Comparison of ENCODE assay signal across 10 mouse cellular contexts in genomic region chr10:75647362-75647761, GRCm38 (mm10). TPM values are rescaled to one million over a fixed set of nuclear protein-coding genes. Genes with fewer than 3 reads are reported as not detected.
DNase-seq lines count a peak whose midpoint lies in the region; ATAC-seq and TF ChIP-seq lines count a peak whose summit lies in the region.
"Had no signal": no experiment of that assay in that cellular context is flagged by ENCODE, and none has a peak within 500 bp of the region (broad histone marks: within the 10 kb centered on the region; RNA-seq: fewer than 3 reads in every experiment).

No protein-coding gene starts in this region.

- H3K27me3 ChIP-seq in hindbrain, embryonic 13.5 days: no peaks in the 10 kb centered on the region
- no peaks in the 10 kb centered on the region for H3K27me3 ChIP-seq in hindbrain, embryonic 12.5 days
- H3K27me3 ChIP-seq in midbrain, postnatal 0 days (ENCODE audit: insufficient read depth, low read length): no peaks in the 10 kb centered on the region
- H3K27me3 ChIP-seq: embryonic facial prominence, embryonic 12.5 days had no signal

- H3K9me3 ChIP-seq in hindbrain, embryonic 13.5 days: no peaks in the 10 kb centered on the region
- no peaks in the 10 kb centered on the region for H3K9me3 ChIP-seq in hindbrain, embryonic 12.5 days (replicated peaks)
- H3K9me3 ChIP-seq in midbrain, postnatal 0 days (ENCODE audit: low read length): no peaks in the 10 kb centered on the region
- H3K9me3 ChIP-seq: embryonic facial prominence, embryonic 12.5 days; G1E had no signal

- H3K27ac ChIP-seq in hindbrain, embryonic 13.5 days: 0 out of 2 replicates have a peak overlapping the region, but pooled peaks have one; percentile 18
- H3K27ac ChIP-seq in hindbrain, embryonic 12.5 days: no peak overlapping the region
- 0 out of 2 replicates have a peak overlapping the region, but pooled peaks have one; percentile 51 for H3K27ac ChIP-seq in midbrain, postnatal 0 days (ENCODE audit: low read depth, low read length)
- H3K27ac ChIP-seq: embryonic facial prominence, embryonic 12.5 days had no signal

- H3K4me2 ChIP-seq in hindbrain, embryonic 13.5 days: no peak overlapping the region
- no peak overlapping the region for H3K4me2 ChIP-seq in hindbrain, embryonic 12.5 days (replicated peaks)
- H3K4me2 ChIP-seq in midbrain, postnatal 0 days (ENCODE audit: low read depth, low read length, poor library complexity, severe bottlenecking): no peak overlapping the region
- H3K4me2 ChIP-seq: embryonic facial prominence, embryonic 12.5 days had no signal

- H3K4me3 ChIP-seq in hindbrain, embryonic 13.5 days: no peak overlapping the region
- no peak overlapping the region for H3K4me3 ChIP-seq in hindbrain, embryonic 12.5 days
- H3K4me3 ChIP-seq in midbrain, postnatal 0 days (ENCODE audit: low read depth, low read length): no peak overlapping the region
- H3K4me3 ChIP-seq: embryonic facial prominence, embryonic 12.5 days had no signal

- no peak for ATAC-seq in hindbrain, embryonic 13.5 days (ENCODE audit: low FRiP score)
- no peak for ATAC-seq in hindbrain, embryonic 12.5 days (ENCODE audit: low FRiP score)
- ATAC-seq in midbrain, postnatal 0 days (ENCODE audit: low FRiP score): peak; percentile 46
- ATAC-seq in granulocyte monocyte progenitor cell, adult 5-6 weeks (replicated peaks; ENCODE audit: poor library complexity, severe bottlenecking): no peak

- TF ChIP-seq CTCF in midbrain, postnatal 0 days (IDR thresholded peaks at IDR 0.05): no peak

- H3K9ac ChIP-seq in hindbrain, embryonic 13.5 days: no peak overlapping the region
- no peak overlapping the region for H3K9ac ChIP-seq in hindbrain, embryonic 12.5 days
- H3K9ac ChIP-seq in midbrain, postnatal 0 days (replicated peaks; ENCODE audit: low read length, poor library complexity, severe bottlenecking): no peak overlapping the region
- H3K9ac ChIP-seq: embryonic facial prominence, embryonic 12.5 days had no signal

- peaks cover 71% of the 10 kb centered on the region for H3K36me3 ChIP-seq in hindbrain, embryonic 13.5 days
- peaks cover 69% of the 10 kb centered on the region for H3K36me3 ChIP-seq in hindbrain, embryonic 12.5 days
- H3K36me3 ChIP-seq in midbrain, postnatal 0 days (ENCODE audit: insufficient read depth, low read length): peaks cover 54% of the 10 kb centered on the region

- peak; percentile 46 for DNase-seq in adipocyte (ENCODE audit: low spot score)
- peak; percentile 67 to 80 for DNase-seq in heart, adult 18-20 months
- DNase-seq in kidney, postnatal 10 days: peak; percentile 73
- DNase-seq in midbrain, postnatal 0 days (ENCODE audit: low spot score): peak; percentile 88
- DNase-seq in thymus, postnatal 36 days: no peak

- 79% methylated on average over 3 of the region's 3 CpGs for WGBS in hindbrain, embryonic 13.5 days
- 86% methylated on average over 3 of the region's 3 CpGs for WGBS in hindbrain, embryonic 12.5 days
- 65% methylated on average over 3 of the region's 3 CpGs for WGBS in midbrain, postnatal 0 days

- H3K4me1 ChIP-seq in hindbrain, embryonic 13.5 days (replicated peaks): peaks cover 20% of the 10 kb centered on the region
- H3K4me1 ChIP-seq in hindbrain, embryonic 12.5 days: peaks cover 17% of the 10 kb centered on the region
- H3K4me1 ChIP-seq in midbrain, postnatal 0 days (ENCODE audit: insufficient read depth, low read length): no peaks in the 10 kb centered on the region

RNA-seq across cellular contexts. Expression of gene Susd2, which starts 3.6 kb away (rescaled TPM):
- polyA plus RNA-seq in hindbrain, embryonic 13.5 days (2015; fragmentation: Nextera tagmentation; extraction: Ambion mirVana): 3.8 and 4.0 TPM in 2 replicates
- polyA plus RNA-seq in hindbrain, embryonic 12.5 days (2016; fragmentation: Nextera tagmentation; extraction: Ambion mirVana): 2.8 TPM in 2 replicates
- 1 to 10 TPM; 1.5 to 1.8 TPM for total RNA-seq in heart, adult 18-20 months (2021)
- total RNA-seq in midbrain, postnatal 0 days (2014; rRNA removed): 7.8 and 10.7 TPM in 2 replicates
- polyA plus RNA-seq in midbrain, postnatal 0 days (2015; fragmentation: Nextera tagmentation; extraction: Ambion mirVana): 4.8 and 6.4 TPM in 2 replicates
- total RNA-seq in granulocyte monocyte progenitor cell, adult 5-6 weeks (2014; fragmentation: Nextera tagmentation): 0.26 TPM in 1 of 2 replicates, not detected in the other
- not detected in 2 replicates for total RNA-seq in granulocyte monocyte progenitor cell, adult 5-6 weeks (2017)

RNA-seq across cellular contexts. Expression of gene Ggt5, which starts 58.2 kb away (rescaled TPM):
- polyA plus RNA-seq in hindbrain, embryonic 13.5 days (2015; fragmentation: Nextera tagmentation; extraction: Ambion mirVana): 1.9 TPM in 2 replicates
- 1.1 and 2.1 TPM in 2 replicates for polyA plus RNA-seq in hindbrain, embryonic 12.5 days (2016; fragmentation: Nextera tagmentation; extraction: Ambion mirVana)
- 1 to 10 TPM; 4.2 to 4.7 TPM for total RNA-seq in heart, adult 18-20 months (2021)
- total RNA-seq in midbrain, postnatal 0 days (2014; rRNA removed): 5.8 and 9.1 TPM in 2 replicates
- polyA plus RNA-seq in midbrain, postnatal 0 days (2015; fragmentation: Nextera tagmentation; extraction: Ambion mirVana): 1.3 and 2.4 TPM in 2 replicates
- total RNA-seq in granulocyte monocyte progenitor cell, adult 5-6 weeks (2014; fragmentation: Nextera tagmentation): 2.3 and 6.4 TPM in 2 replicates
- total RNA-seq in granulocyte monocyte progenitor cell, adult 5-6 weeks (2017): 2.4 and 3.6 TPM in 2 replicates
- polyA plus RNA-seq: G1E had no signal

Comparison
In these comparisons a context has a peak if more than half of its experiments do, and no peak if none do; other contexts are left out.
1. DNase-seq: peak in adipocyte (single experiment), heart, adult 18-20 months (2 of 2), kidney, postnatal 10 days (single experiment) and midbrain, postnatal 0 days (single experiment); none in thymus, postnatal 36 days (0 of 2).